Mouse (Mus musculus): ENCODE measurements around the gene Col16a1. TPM values are rescaled to one million over a fixed set of nuclear protein-coding genes. Genes with fewer than 3 reads are reported as not detected.

Col16a1 gene
- total and polyA plus RNA-seq, 2 experiments from 2014 or later, result 9.9 to 21.6 TPM

DNA sequence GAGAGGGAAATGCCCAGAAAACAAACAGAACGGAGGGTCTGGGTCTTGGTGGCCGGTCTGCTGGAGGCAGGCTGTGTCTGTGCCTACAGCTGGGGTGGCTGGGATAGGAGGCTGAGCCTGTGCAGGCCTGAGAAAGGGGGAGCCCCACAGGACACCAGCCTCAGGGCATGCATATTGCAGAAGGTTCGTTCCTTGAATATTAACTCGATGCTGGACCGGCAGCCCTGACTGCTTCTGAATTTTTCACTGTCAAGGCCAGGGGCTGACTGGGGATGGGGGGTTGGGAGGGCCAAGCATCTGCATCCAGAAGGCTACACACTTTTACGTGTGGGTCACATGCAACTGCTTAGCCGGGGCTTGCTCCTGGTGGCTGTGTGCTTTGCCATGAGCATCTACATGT is 14.1 kb upstream of the Col16a1 start:
- Histone ChIP-seq H3K4me1 (ENCODE audit: control insufficient read depth, insufficient read depth) (0 out of 2 replicates have a peak, but pooled peaks cover 9% of the 10 kb centered on the region), H3K9ac (replicated peaks; ENCODE audit: low read depth, low read length) (no peak overlapping the region), H3K9me3 (replicated peaks; ENCODE audit: control insufficient read depth, low read length) (no peaks in the 10 kb centered on the region), H3K4me2 (ENCODE audit: low read depth, low read length) (no peak overlapping the region), H3K27ac (ENCODE audit: low read depth) (no peak overlapping the region), H3K27me3 (ENCODE audit: control insufficient read depth, insufficient read depth, low read length) (no peaks in the 10 kb centered on the region), H3K4me3 (ENCODE audit: low read depth, low read length) (no peak overlapping the region), H3K36me3 (replicated peaks; ENCODE audit: control insufficient read depth, insufficient read depth, low read length) (no peaks in the 10 kb centered on the region)
- whole genome bisulfite sequencing, result 73% methylated on average over 7 of the region's 7 CpGs
- ATAC-seq (ENCODE audit: insufficient read depth, low read depth) (no peak), DNase-seq (ENCODE audit: low spot score) (no peak)
- TF ChIP-seq EP300 (IDR thresholded peaks at IDR 0.05; ENCODE audit: low read depth) (no peak), CTCF (IDR thresholded peaks at IDR 0.05; ENCODE audit: low read depth) (no peak)

DNA sequence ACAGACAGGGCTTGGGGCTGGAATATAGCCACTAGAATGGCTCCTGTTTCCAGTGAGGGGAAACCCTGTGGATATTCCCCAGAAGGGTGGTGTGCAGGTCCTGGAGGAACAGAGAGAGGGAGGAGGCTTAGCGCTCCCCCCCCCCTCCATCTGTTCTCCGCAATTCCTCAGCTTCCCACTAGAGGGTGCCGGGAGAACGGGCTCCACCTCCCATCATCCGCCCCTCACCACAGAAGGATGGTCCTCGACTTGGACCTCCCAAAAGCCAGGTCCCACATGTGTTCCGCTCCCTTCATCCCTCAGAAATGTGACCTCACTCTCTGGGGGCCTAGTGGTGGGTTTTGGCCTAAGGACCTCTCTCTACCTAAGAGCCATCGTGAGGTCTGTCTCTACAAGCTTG is 11.5 kb upstream of the Col16a1 start:
- Histone ChIP-seq H3K4me1 (ENCODE audit: control insufficient read depth, insufficient read depth) (0 out of 2 replicates have a peak, but pooled peaks cover 9% of the 10 kb centered on the region), H3K36me3 (replicated peaks; ENCODE audit: control insufficient read depth, insufficient read depth, low read length) (no peaks in the 10 kb centered on the region), H3K9ac (replicated peaks; ENCODE audit: low read depth, low read length) (no peak overlapping the region), H3K4me2 (ENCODE audit: low read depth, low read length) (peak overlapping the region; percentile 34), H3K9me3 (replicated peaks; ENCODE audit: control insufficient read depth, low read length) (no peaks in the 10 kb centered on the region), H3K4me3 (ENCODE audit: low read depth, low read length) (no peak overlapping the region), H3K27me3 (ENCODE audit: control insufficient read depth, insufficient read depth, low read length) (no peaks in the 10 kb centered on the region), H3K27ac (ENCODE audit: low read depth) (no peak overlapping the region)
- ATAC-seq (ENCODE audit: insufficient read depth, low read depth), result peak; percentile 40; the same call in 1 of the 2 replicates
- 3% methylated on average over 8 of the region's 8 CpGs for WGBS
- TF ChIP-seq CTCF (IDR thresholded peaks at IDR 0.05; ENCODE audit: low read depth) (peak; percentile 71), EP300 (IDR thresholded peaks at IDR 0.05; ENCODE audit: low read depth) (no peak)
- DNase-seq (ENCODE audit: low spot score), result peak; percentile 52

DNA sequence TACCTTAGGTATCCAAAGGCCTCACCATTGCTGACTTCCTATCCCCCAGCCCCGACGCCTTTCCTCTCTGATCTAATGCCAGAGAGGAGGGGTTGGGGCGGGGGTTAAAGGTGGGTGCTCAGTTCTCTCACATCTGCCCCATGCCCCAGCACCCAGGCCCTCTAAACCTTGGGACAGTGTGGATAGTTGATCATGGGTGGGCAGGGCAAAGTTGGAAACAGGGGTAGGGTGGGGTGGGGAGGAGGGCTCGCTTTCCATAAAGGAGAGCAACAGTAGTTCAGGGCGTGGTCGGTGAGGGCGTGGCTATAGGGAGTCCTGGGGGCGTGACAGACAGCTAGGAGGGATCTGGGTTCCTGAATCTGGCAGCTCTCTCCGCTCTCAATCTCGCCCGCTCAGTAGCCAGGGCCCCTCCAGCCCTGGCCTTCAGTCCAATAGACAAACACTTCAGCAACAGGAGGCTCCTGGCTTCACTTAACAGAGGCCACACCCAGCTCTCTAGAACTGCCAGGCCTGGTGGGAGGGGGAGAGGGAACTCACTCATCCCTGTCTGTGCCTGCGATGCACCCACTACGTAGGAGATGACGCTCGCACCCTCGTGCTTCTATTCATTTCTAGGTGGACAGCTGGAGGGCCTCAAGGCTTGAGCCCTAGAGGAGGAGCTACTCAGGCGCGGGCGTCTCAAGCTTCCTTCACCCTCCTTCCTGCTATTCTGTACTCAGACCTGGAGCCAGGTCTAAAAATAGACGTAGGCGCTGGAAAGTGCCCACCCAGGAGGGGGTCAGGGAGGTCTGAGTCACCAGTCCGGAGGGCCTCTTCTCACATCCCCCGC is 10.9 kb upstream of the Col16a1 start:
- peak; percentile 75 for DNase-seq (ENCODE audit: low spot score)
- H3K9me3 ChIP-seq (replicated peaks; ENCODE audit: control insufficient read depth, low read length), result no peaks in the 10 kb centered on the region
- no peaks in the 10 kb centered on the region for H3K36me3 ChIP-seq (replicated peaks; ENCODE audit: control insufficient read depth, insufficient read depth, low read length)
- peak overlapping the region; percentile 27; the same call in 1 of the 2 replicates for H3K27ac ChIP-seq (ENCODE audit: low read depth)
- H3K27me3 ChIP-seq (ENCODE audit: control insufficient read depth, insufficient read depth, low read length), result no peaks in the 10 kb centered on the region
- no peak for TF ChIP-seq CTCF (IDR thresholded peaks at IDR 0.05; ENCODE audit: low read depth)
- TF ChIP-seq EP300 (IDR thresholded peaks at IDR 0.05; ENCODE audit: low read depth), result no peak
- no peak overlapping the region for H3K9ac ChIP-seq (replicated peaks; ENCODE audit: low read depth, low read length)
- 0 out of 2 replicates have a peak, but pooled peaks cover 9% of the 10 kb centered on the region for H3K4me1 ChIP-seq (ENCODE audit: control insufficient read depth, insufficient read depth)
- H3K4me2 ChIP-seq (ENCODE audit: low read depth, low read length), result peak overlapping the region; percentile 34
- 4% methylated on average over 23 of the region's 23 CpGs for WGBS
- ATAC-seq (ENCODE audit: insufficient read depth, low read depth), result peak; percentile 80
- H3K4me3 ChIP-seq (ENCODE audit: low read depth, low read length), result peak overlapping the region; percentile 2; the same call in 1 of the 2 replicates

DNA sequence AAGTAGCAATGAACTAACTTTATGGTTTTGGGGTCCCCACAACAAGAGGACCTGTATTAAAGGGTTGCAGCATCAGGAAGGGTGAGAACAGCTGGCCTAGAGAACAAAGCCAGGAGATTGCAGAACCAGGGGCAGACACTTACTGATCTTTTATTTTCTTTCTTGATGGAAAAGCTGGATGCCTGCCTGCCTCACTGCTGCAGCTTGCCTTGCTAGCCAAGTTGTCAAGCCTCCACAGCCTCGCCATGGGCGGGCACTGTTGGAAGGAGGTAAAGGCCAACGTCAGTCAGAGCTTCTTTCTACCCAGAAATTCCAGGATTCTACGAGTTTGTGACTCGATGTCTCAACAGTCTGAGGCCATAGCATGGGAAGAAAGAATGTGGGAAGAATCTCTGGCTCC is 8.3 kb upstream of the Col16a1 start:
- Histone ChIP-seq H3K9ac (replicated peaks; ENCODE audit: low read depth, low read length) (no peak overlapping the region), H3K36me3 (replicated peaks; ENCODE audit: control insufficient read depth, insufficient read depth, low read length) (no peaks in the 10 kb centered on the region), H3K4me2 (ENCODE audit: low read depth, low read length) (no peak overlapping the region), H3K27me3 (ENCODE audit: control insufficient read depth, insufficient read depth, low read length) (no peaks in the 10 kb centered on the region), H3K9me3 (replicated peaks; ENCODE audit: control insufficient read depth, low read length) (no peaks in the 10 kb centered on the region), H3K4me3 (ENCODE audit: low read depth, low read length) (no peak overlapping the region), H3K4me1 (ENCODE audit: control insufficient read depth, insufficient read depth) (0 out of 2 replicates have a peak, but pooled peaks cover 9% of the 10 kb centered on the region), H3K27ac (ENCODE audit: low read depth) (no peak overlapping the region)
- 52% methylated on average over 5 of the region's 5 CpGs for WGBS
- ATAC-seq (ENCODE audit: insufficient read depth, low read depth) (no peak), DNase-seq (ENCODE audit: low spot score) (no peak)
- TF ChIP-seq EP300 (IDR thresholded peaks at IDR 0.05; ENCODE audit: low read depth), result no peak

DNA sequence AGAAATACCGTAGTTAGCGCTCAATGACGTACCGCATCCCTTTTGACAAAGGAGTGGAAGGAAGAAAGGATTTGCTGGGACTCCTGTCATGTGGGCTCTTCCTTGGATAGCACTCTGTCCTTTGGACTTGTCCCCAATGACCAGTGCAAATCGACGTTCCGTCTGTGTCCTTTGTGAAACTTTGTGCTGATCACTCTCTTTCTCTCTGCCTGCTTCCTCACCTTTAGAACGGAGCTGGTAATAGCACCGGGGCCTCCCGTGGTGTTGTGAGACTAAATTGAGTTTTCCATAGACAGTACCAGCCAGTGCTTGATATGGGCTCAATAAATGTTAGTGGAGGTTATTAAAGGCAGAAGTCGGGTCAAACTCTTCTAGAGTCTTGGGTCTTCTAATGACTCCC is 6.6 kb upstream of the Col16a1 start:
- Histone ChIP-seq H3K4me2 (ENCODE audit: low read depth, low read length) (no peak overlapping the region), H3K4me1 (ENCODE audit: control insufficient read depth, insufficient read depth) (0 out of 2 replicates have a peak, but pooled peaks cover 13% of the 10 kb centered on the region), H3K27me3 (ENCODE audit: control insufficient read depth, insufficient read depth, low read length) (no peaks in the 10 kb centered on the region), H3K9me3 (replicated peaks; ENCODE audit: control insufficient read depth, low read length) (no peaks in the 10 kb centered on the region), H3K27ac (ENCODE audit: low read depth) (no peak overlapping the region), H3K9ac (replicated peaks; ENCODE audit: low read depth, low read length) (no peak overlapping the region), H3K4me3 (ENCODE audit: low read depth, low read length) (no peak overlapping the region), H3K36me3 (replicated peaks; ENCODE audit: control insufficient read depth, insufficient read depth, low read length) (no peaks in the 10 kb centered on the region)
- ATAC-seq (ENCODE audit: insufficient read depth, low read depth), result no peak
- no peak for TF ChIP-seq EP300 (IDR thresholded peaks at IDR 0.05; ENCODE audit: low read depth)
- no peak for TF ChIP-seq CTCF (IDR thresholded peaks at IDR 0.05; ENCODE audit: low read depth)
- no peak for DNase-seq (ENCODE audit: low spot score)
- WGBS, result 88% methylated on average over 11 of the region's 11 CpGs
